Mouse (Mus musculus) urinary bladder, postnatal 25 days (tissue): ENCODE results near the gene Mcam.
A peak's percentile ranks its signal among the peaks of the same experiment; 100 is the strongest.
"Not testable (repeated sequence)": the region's sequence is repeated elsewhere in the genome, so short reads cannot be mapped to it uniquely, and the experiment has no call there.

ENCODE experiments used
- DNase-seq: peaks from one replicate; pipeline ENCODE4 v3.0.0; 2022; ENCODE audit warnings: low spot score

Mcam gene

GRCm38 (mm10) chr9:44109360-44110095 is 24.7 kb upstream of the Mcam start:
- peak; percentile 59 for DNase-seq

- not testable (repeated sequence) for DNase-seq
Observed at GRCm38 (mm10) chr9:44111909-44112308, 22.4 kb upstream of the Mcam start.

DNA sequence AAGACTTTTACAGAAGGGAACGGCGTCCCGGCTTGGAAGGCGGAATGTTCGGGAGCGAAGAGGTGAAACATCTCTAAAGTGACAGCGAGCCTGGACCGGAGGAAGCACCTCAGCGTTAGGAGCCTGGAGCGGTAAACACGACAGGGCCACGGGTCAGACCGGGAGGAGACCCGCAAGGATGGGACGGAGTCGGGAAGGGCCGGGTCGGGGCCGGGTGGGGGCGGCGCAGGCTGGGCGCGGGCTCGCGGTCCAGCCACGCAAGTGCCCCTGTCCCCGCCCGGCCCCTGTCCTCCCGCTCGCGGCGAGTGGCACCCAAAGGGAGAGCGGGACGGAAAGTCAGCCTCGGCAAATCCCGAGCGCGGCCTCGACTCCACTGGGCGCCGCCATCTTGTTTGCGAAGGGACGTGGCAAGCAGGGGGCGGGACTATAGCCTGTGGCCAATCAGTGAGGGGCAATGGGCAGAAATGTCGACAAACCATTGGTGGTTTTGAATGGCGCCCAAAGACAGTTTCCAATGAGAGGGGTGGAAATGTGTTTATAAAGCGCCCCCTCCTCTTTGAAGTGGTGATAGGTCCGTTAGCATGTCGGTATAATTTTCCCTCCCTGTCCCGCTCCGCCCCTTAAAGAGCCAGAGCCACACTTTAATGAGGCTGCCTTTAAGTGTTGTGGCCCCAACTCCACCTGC is 21.0 kb upstream of the Mcam start, which contains the start of the genes Gm49380 and Rnf26:
Gene Gm49380 (minus strand): TSS at position 396 of the 685 bp plus-strand sequence.
Gene Rnf26 (minus strand): TSS at position 413 of the 685 bp plus-strand sequence.
- DNase-seq, result peak; percentile 93

GRCm38 (mm10) chr9:44114453-44114852 is 19.8 kb upstream of the Mcam start:
- DNase-seq, result no peak

DNA sequence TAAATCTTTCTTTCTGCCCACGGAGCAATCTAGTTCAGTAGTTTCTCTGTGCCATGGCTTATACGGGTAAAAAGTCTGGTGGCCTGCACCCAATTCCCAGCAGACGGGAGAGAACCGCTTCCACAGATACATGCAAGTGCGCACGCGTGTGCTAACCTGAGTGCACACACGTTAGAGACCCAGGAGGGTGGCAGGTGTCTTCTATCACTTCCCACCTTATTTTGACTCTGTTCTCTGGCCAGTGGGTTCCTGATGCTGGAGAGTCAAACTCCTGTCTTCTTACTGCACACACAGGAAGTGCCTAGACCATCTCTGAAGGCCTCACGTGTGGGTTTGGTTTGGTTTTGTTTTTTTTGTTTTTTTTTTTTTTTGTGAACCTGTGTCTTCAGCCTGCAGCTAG is 18.7 kb upstream of the Mcam start:
- no peak for DNase-seq

DNA sequence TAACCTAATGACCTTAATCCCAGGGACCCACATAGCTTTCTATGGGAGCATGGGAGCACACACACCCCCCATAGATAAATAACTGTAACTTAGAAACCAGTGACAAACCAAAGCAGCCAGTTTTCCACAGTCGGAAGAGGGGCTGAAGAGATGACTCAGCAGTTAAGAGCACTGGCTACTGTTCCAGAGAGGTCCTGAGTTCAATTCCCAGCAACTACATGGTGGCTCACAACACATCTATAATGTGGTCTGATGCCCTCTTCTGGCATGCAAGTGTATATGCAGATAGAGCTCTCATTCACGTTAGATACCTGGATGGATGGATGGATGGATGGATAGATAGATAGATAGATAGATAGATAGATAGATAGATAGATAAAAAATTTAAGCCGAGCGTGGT is 18.1 kb upstream of the Mcam start:
- DNase-seq, result no peak

GRCm38 (mm10) chr9:44119011-44119410 is 15.3 kb upstream of the Mcam start:
- DNase-seq, result no peak

DNA sequence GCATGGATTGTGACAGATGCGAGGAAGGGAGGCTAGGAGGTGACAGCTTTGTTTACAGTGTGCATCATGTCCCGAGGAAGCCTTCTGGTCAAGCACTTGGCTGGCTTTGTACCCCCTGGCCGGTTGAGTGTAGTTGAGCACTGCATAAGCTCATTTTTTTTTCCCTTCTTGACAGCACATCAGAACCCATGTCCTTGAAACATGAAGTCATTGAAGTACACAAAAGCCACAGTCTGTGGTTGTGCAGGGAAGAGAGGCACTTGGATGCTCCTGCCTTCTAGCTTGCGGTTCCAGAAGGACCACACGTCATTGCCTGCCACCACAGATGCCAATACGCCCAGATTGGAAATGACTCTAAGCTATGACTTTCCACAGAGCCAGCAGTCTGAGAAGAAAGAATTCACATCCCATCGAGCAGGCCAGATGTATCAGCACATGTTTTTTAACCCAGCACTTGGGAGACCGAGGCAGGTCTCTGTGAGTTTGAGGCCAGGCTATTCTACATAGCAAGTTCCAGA is 14.3 kb upstream of the Mcam start:
- DNase-seq, result no peak

GRCm38 (mm10) chr9:44124317-44124716 is 10.0 kb upstream of the Mcam start:
- no peak for DNase-seq

GRCm38 (mm10) chr9:44125026-44125425 is 9.2 kb upstream of the Mcam start:
- no peak for DNase-seq

DNA sequence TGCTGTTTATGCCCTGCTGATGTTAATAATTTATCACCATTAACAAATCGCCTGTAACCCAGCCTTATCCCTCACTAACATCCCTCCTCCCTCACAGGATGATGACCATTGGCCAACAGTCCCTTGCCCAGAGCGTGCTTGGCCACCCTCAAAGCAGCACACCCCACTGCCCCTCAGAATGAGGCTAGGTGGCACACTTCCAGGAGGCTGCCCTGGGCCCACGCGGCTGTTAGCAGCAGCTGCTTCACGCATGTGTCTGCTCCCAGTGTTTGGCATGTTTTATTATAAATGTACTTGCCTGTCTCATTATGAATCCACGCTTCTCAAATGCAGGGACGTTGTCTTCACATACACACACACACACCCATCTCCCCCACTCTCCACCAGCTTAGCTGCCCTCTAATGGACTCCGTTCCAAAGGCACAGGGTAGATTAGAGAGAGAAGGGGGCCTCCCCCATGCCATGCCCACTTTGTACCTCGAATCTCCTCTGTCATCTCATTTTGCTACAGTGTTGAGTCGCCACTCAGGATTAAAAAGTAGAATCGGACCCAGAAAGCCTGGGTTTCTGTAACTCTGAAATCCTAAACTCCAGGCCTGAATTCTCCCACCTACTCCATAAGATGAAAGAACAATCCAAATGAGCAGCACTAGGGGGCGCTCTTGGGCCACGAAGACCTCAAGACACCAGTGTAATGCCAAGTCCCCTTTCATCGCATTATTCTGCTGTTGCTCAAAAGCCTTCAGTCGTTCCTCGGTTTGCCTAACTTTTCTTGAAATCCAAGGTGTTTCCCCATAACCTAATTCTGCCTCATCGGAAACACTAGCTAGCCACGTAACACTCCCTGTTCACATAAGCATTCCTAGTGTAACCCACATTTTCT is 8.5 kb upstream of the Mcam start:
- peak; percentile 80 for DNase-seq

- DNase-seq, result no peak
Observed at GRCm38 (mm10) chr9:44126746-44127145, 7.5 kb upstream of the Mcam start.

- no peak for DNase-seq
Observed at GRCm38 (mm10) chr9:44127351-44127801, 6.9 kb upstream of the Mcam start.

GRCm38 (mm10) chr9:44129633-44130032 is 4.6 kb upstream of the Mcam start:
- DNase-seq, result no peak

GRCm38 (mm10) chr9:44130034-44130433 is 4.2 kb upstream of the Mcam start:
- peak; percentile 55 for DNase-seq

- no peak for DNase-seq
Observed at GRCm38 (mm10) chr9:44130581-44131275, 3.5 kb upstream of the Mcam start.

GRCm38 (mm10) chr9:44131276-44131590 is 3.0 kb upstream of the Mcam start:
- DNase-seq, result no peak

GRCm38 (mm10) chr9:44132200-44132599 is 2.1 kb upstream of the Mcam start:
- no peak for DNase-seq

- DNase-seq, result no peak
Observed at GRCm38 (mm10) chr9:44133287-44133686, 982 bp upstream of the Mcam start.

- DNase-seq, result no peak
Observed at GRCm38 (mm10) chr9:44134851-44135730, 822 bp downstream of the Mcam start.
